Mouse (Mus musculus) kidney, adult 2 months (tissue): Measurements from ENCODE around the gene Mknk1. TPM values are rescaled to one million over a fixed set of nuclear protein-coding genes. Genes with fewer than 3 reads are reported as not detected.

Experiments used
- DNase-seq: peaks from one replicate; pipeline ENCODE4 v3.0.0; 2021
- H3K27ac ChIP-seq: fragments of 200-500 bp; 2 replicates; pipeline ENCODE4 v1.5.1; 2012; ENCODE audit warnings: low read depth, low read length, control low read depth, inconsistent platforms; ENCODE audit not compliant: insufficient read depth
- H3K27me3 ChIP-seq: fragments of 200-500 bp; replicated peaks from 2 replicates; pipeline ENCODE4 v1.6.1; 2012; ENCODE audit warnings: mild to moderate bottlenecking, moderate library complexity, low read length, inconsistent platforms; ENCODE audit not compliant: control insufficient read depth, insufficient read depth
- H3K36me3 ChIP-seq: fragments of 200-500 bp; 2 replicates; pipeline ENCODE4 v1.6.1; 2012; ENCODE audit warnings: mild to moderate bottlenecking, moderate library complexity, low read length, inconsistent platforms; ENCODE audit not compliant: control insufficient read depth, insufficient read depth
- H3K4me1 ChIP-seq: fragments of 200-500 bp; 2 replicates; pipeline ENCODE4 v1.6.1; 2011; ENCODE audit warnings: low read length; ENCODE audit not compliant: control insufficient read depth, insufficient read depth
- H3K4me3 ChIP-seq: fragments of 200-500 bp; 2 replicates; pipeline ENCODE4 v1.5.1; 2011; ENCODE audit warnings: mild to moderate bottlenecking, low read depth, low read length, control low read depth; ENCODE audit not compliant: insufficient read depth
- CTCF ChIP-seq: fragments of 200-500 bp; conservative IDR thresholded peaks from 2 replicates; pipeline ENCODE4 v1.5.1; 2011; ENCODE audit warnings: low read depth, mild to moderate bottlenecking, control low read depth, low read length, moderate library complexity, mixed read lengths; ENCODE audit not compliant: insufficient read depth, insufficient read length
- POLR2A ChIP-seq: fragments of 200-500 bp; IDR thresholded peaks from one replicate; pipeline ENCODE4 v1.6.1; 2011; ENCODE audit warnings: low read depth, low read length, control low read depth
- whole genome bisulfite sequencing: fragments of 180-500 bp; shearing (Covaris S2); methylation state at CpG from one replicate; pipeline ENCODE4 v1.1.7; 2018; 5-methylcytosine and 5-hydroxymethylcytosine counted together
- polyA plus RNA-seq: library from polyadenylated mRNA; depleted of rRNA; stranded (reverse); fragments of >200 nt; gene quantifications from 2 replicates; pipeline ENCODE4 v1.2.3, GENCODE M21; 2012; rRNA removed

Gene Mknk1
- 30.6 and 33.8 TPM in 2 replicates for polyA plus RNA-seq

- 1% methylated on average over 51 of the region's 51 CpGs for WGBS
- H3K4me3 ChIP-seq, result peak within 1 kb of the TSS; percentile 94
- peak; percentile 96 for DNase-seq
- H3K36me3 ChIP-seq, result no peaks in the 10 kb centered on the region; the same call in 1 of the 2 replicates
- no peaks in the 10 kb centered on the region for H3K27me3 ChIP-seq
- H3K4me1 ChIP-seq, result peaks cover 6% of the 10 kb centered on the region; the same call in 1 of the 2 replicates
- TF ChIP-seq CTCF (no peak), POLR2A (no peak)
- 0 out of 2 replicates have a peak within 1 kb of the TSS, but pooled peaks have one; percentile 30 for H3K27ac ChIP-seq
Observed at GRCm38 (mm10) chr4:115838696-115839641, at the start of gene Mknk1. Mknk1 (plus strand) TSS chr4:115839198.

DNA sequence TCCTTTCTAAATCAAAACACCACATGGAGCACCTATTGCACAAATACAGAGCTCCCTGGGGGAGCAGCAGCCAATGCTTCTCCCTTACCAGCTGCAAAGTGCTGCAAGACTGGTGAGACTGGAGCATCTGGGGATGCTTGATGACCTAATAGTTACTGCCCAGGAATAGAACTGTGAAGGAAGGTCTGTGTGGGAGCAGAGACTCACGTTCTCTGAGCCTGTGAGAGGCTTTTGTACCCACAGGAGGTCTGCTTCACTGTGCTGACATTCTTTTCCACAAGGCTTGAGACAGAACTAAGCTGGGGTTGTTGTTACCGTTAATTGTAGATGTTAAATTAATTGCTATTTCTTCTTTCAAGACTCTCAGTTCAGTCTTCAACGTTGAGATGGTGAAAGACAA lies 48.1 kb upstream of the Mknk1 start:
- no peaks in the 10 kb centered on the region for H3K27me3 ChIP-seq
- WGBS, result 67% methylated on average over 3 of the region's 3 CpGs
- peaks cover 9% of the 10 kb centered on the region for H3K36me3 ChIP-seq

DNA sequence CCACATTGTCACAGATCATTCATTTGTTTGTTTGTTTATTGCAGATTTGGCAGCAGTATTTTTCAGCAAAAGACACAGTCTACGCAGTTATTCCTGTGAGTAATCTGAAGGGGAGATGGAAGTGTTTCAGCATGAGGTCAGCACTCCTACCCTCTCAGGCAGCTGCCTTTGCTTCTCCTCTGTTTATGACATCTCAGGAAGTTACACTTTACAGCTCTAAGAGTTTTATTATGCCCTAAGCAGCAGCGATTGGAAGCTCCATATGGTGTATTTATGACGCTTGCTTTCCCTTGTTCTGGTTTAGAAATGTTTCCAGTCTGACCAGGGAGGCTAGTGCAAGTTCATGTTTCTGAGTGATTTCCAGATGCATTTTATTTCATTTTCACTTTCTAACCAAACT lies 43.6 kb upstream of the Mknk1 start:
- Histone ChIP-seq H3K27ac (no peak overlapping the region), H3K4me1 (no peaks in the 10 kb centered on the region), H3K4me3 (no peak overlapping the region), H3K36me3 (peaks cover 12% of the 10 kb centered on the region), H3K27me3 (no peaks in the 10 kb centered on the region)
- 65% methylated on average over 3 of the region's 3 CpGs for WGBS
- no peak for TF ChIP-seq CTCF
- TF ChIP-seq POLR2A, result no peak
- no peak for DNase-seq

More for the DNA sequence above, 48.1 kb upstream of the Mknk1 start:
- H3K4me1 ChIP-seq, result peaks cover 1% of the 10 kb centered on the region; the same call in 1 of the 2 replicates
- no peak overlapping the region for H3K4me3 ChIP-seq
- H3K27ac ChIP-seq, result no peak overlapping the region
- DNase-seq, result no peak
- TF ChIP-seq POLR2A (no peak), CTCF (no peak)

DNA sequence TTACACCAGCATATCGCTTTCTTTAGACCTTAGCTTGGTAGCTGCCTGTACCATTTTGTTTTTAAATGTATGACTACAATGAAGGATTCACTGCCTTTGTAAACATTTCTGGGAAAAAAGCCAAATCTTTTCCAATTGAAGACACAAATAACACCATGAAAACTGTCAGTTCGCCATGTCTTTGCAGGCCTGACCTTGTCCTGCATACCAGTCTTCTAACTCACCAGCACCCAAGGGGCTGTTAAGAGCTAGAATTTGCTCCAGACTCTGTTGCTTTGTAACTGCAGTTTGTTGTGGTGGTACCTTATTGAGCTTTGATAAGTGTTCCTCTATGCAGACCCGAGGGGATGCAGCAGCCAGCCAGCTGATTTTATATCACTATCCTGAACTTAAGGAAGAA lies 39.0 kb upstream of the Mknk1 start:
- 75% methylated on average over 3 of the region's 3 CpGs for WGBS
- DNase-seq, result no peak
- Histone ChIP-seq H3K36me3 (peaks cover 12% of the 10 kb centered on the region), H3K27me3 (no peaks in the 10 kb centered on the region), H3K4me3 (no peak overlapping the region), H3K27ac (no peak overlapping the region), H3K4me1 (no peaks in the 10 kb centered on the region)
- TF ChIP-seq POLR2A (no peak), CTCF (no peak)

DNA sequence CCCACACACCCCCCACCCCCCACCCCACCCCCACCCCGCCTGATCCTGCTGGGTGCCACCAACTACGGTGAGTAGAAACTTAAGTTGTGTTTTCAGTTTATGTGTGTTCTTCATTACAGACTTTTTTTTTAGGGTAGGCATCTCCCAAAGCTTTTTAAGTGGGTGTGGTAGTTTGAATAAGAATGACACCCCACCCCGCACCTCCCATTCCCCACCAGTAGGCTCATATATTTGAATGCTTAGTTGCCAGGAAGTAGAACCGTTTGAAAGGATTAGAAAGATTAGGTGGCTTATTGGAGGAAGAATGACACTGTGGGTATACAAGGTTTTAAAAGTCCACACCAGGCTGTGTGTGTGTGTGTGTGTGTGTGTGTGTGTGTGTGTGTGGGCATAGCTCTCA lies 26.7 kb upstream of the Mknk1 start:
- Histone ChIP-seq H3K4me3 (no peak overlapping the region), H3K36me3 (no peaks in the 10 kb centered on the region; the same call in 1 of the 2 replicates), H3K4me1 (no peaks in the 10 kb centered on the region), H3K27ac (no peak overlapping the region), H3K27me3 (no peaks in the 10 kb centered on the region)
- no peak for DNase-seq
- TF ChIP-seq CTCF, result no peak
- no peak for TF ChIP-seq POLR2A
- 91% methylated on average over 4 of the region's 4 CpGs for WGBS

DNA sequence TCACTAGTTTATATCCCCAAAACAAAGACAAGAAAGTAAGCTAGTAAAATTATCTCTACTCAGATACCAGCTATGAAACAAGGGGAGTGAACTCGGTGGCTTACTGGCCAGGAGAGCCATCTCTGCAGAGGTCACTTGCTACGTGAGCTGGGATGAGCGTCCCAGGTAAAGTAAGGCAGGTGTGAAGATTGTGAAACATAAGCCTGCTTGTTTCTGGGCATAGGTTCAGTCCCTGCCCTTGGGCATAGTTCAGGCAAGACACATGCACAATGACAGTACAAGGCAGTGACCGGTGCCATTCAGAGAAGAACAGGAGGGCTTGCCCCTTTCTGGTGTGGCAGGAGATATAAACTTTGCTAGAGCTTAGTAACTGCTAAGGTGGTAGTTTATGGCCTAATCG lies 23.4 kb upstream of the Mknk1 start:
- WGBS, result 93% methylated on average over 5 of the region's 5 CpGs
- no peak for DNase-seq

DNA sequence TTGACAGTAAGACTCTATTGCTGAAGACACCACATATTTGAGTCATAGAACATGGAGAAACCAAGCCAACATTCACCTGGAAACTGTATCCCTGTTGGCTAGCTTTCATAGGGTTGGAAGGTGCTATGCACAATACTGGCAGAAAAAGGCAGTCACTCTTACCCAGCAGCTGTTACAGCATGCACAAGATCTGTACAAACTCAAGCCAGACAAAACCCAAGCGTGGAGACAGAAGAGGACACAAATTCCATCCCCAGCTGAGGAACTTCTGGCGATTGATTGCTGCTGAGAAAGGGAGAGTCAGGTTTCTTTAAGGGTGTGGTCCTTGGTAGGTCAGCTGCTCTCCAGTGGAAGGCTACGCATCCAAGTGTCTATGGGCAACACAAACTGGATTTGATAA lies 18.8 kb upstream of the Mknk1 start:
- Histone ChIP-seq H3K36me3 (no peaks in the 10 kb centered on the region), H3K27me3 (no peaks in the 10 kb centered on the region), H3K4me3 (no peak overlapping the region), H3K27ac (no peak overlapping the region), H3K4me1 (no peaks in the 10 kb centered on the region)
- TF ChIP-seq CTCF (no peak), POLR2A (no peak)
- 76% methylated on average over 3 of the region's 3 CpGs for WGBS
- no peak for DNase-seq

More for the DNA sequence above, 23.4 kb upstream of the Mknk1 start:
- Histone ChIP-seq H3K27me3 (no peaks in the 10 kb centered on the region), H3K4me3 (no peak overlapping the region), H3K4me1 (no peaks in the 10 kb centered on the region), H3K36me3 (no peaks in the 10 kb centered on the region; the same call in 1 of the 2 replicates), H3K27ac (no peak overlapping the region)
- TF ChIP-seq CTCF, result no peak
